Mouse (Mus musculus): ENCODE measurements around the gene Clec1b. TPM values are rescaled to one million over a fixed set of nuclear protein-coding genes. Genes with fewer than 3 reads are reported as not detected.
A peak's percentile ranks its signal among the peaks of the same experiment; 100 is the strongest.

The Clec1b gene
- 11.8 and 13.4 TPM in 2 replicates for polyA plus RNA-seq (2014; fragmentation: Nextera tagmentation; extraction: Ambion mirVana)

DNA sequence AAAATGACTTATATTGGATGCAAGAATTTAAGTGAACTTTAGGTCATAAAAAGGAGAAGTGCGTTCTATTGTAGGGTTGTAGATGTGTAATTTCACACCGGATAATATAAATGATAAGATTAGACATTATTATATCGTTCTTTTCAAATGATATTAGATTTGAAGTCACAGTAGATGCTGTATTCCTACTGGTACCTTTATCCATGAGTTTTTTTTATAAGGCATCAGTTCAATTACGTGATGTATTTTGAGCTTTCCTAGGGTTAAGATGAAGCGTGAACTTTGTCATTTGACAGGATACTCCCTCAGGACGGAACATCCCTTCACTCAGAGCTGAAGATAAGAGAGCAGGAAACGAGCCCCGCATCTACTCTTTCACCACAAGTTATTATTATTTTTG lies at the start of gene Clec1b:
Gene Clec1b (plus strand): TSS at position 301 of the 400 bp plus-strand sequence.
- Histone ChIP-seq H3K4me3 (ENCODE audit: low read depth, low read length) (no peak within 1 kb of the TSS), H3K4me2 (ENCODE audit: low read depth) (no peak within 1 kb of the TSS), H3K9me3 (ENCODE audit: control insufficient read depth, low read length) (no peaks in the 10 kb centered on the region), H3K9ac (ENCODE audit: low read length) (no peak within 1 kb of the TSS), H3K4me1 (ENCODE audit: control insufficient read depth, insufficient read depth, low read length) (no peaks in the 10 kb centered on the region), H3K27me3 (ENCODE audit: control insufficient read depth, insufficient read depth, low read length) (no peaks in the 10 kb centered on the region), H3K36me3 (ENCODE audit: control insufficient read depth, insufficient read depth, low read length) (no peaks in the 10 kb centered on the region), H3K27ac (ENCODE audit: low read depth, low read length) (no peak within 1 kb of the TSS)
- DNase-seq (ENCODE audit: low spot score) (no peak), ATAC-seq (ENCODE audit: insufficient read depth, low FRiP score, low TSS enrichment) (no peak)
- WGBS = 88% methylated on average over 8 of the region's 8 CpGs

DNA sequence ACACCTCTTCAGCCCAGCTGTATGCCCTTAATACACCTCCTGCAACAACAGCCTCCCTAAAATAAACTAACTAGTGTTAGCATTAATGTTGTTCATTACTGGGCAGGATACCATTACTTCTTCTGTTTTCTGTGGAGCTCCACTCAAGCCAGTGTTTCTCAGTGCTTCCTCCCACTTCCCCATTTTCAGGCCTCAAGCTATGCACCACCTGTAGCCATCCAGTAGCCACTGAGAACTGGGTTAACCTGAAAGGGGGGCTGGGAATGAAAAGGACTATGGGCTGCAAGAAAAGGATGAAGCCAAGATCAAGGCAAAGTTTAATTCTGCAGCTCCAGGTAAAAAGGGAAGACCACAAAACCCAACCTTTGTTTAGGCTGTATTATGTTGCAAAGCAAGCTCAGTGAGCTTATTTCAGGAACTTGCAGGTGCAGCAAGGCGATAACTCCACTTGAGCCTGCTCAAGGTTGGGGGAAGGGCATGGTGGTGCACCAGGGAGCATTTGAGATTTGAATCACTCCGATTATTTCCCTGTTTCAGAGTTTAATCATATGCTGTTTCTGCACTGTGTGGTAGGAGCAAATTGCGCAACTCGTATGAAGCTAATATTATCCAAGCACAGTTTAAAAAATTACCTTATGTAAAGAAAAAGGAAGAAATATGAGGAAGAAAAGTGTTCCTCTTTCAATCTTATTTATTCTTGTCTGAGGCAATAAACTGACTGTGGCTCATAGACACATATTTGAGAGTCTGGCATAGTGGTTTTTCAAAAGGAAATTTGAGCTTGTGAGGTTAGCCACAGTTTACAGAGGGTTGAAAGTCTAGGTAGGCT lies 47.4 kb upstream of the Clec1b start:
- no peak for DNase-seq (ENCODE audit: low spot score)
- WGBS = 68% methylated on average over 4 of the region's 4 CpGs
- ATAC-seq (ENCODE audit: insufficient read depth, low FRiP score, low TSS enrichment) = no peak
- Histone ChIP-seq H3K27ac (ENCODE audit: low read depth, low read length) (no peak overlapping the region), H3K9ac (ENCODE audit: low read length) (no peak overlapping the region), H3K27me3 (ENCODE audit: control insufficient read depth, insufficient read depth, low read length) (no peaks in the 10 kb centered on the region), H3K36me3 (ENCODE audit: control insufficient read depth, insufficient read depth, low read length) (no peaks in the 10 kb centered on the region), H3K9me3 (ENCODE audit: control insufficient read depth, low read length) (no peaks in the 10 kb centered on the region), H3K4me1 (ENCODE audit: control insufficient read depth, insufficient read depth, low read length) (no peaks in the 10 kb centered on the region), H3K4me3 (ENCODE audit: low read depth, low read length) (no peak overlapping the region), H3K4me2 (ENCODE audit: low read depth) (no peak overlapping the region)

DNA sequence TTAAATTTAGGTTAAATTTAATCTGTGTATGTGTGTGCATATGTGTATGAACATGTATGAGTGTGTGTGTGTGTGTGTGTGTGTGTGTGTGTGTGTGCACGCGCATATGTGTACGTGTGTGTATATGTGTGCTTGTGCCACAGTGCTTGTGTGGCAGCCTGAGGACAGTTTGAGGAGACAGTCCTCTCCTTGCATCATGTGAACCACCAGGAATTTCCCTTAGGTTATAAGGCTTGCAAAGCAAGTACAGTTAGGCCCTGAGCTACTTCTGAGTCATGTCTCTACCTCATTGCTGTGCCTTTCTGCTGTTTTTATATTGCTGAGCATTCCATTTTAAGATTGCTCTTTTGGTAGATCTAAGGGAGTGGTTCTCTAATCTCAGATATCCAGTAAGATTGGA lies 46.0 kb upstream of the Clec1b start:
- Histone ChIP-seq H3K9me3 (ENCODE audit: control insufficient read depth, low read length) (no peaks in the 10 kb centered on the region), H3K27me3 (ENCODE audit: control insufficient read depth, insufficient read depth, low read length) (no peaks in the 10 kb centered on the region), H3K36me3 (ENCODE audit: control insufficient read depth, insufficient read depth, low read length) (no peaks in the 10 kb centered on the region), H3K4me1 (ENCODE audit: control insufficient read depth, insufficient read depth, low read length) (no peaks in the 10 kb centered on the region), H3K4me3 (ENCODE audit: low read depth, low read length) (no peak overlapping the region), H3K4me2 (ENCODE audit: low read depth) (no peak overlapping the region), H3K9ac (ENCODE audit: low read length) (no peak overlapping the region), H3K27ac (ENCODE audit: low read depth, low read length) (no peak overlapping the region)
- DNase-seq (ENCODE audit: low spot score) (no peak), ATAC-seq (ENCODE audit: insufficient read depth, low FRiP score, low TSS enrichment) (no peak)
- WGBS = 91% methylated on average over 3 of the region's 3 CpGs

DNA sequence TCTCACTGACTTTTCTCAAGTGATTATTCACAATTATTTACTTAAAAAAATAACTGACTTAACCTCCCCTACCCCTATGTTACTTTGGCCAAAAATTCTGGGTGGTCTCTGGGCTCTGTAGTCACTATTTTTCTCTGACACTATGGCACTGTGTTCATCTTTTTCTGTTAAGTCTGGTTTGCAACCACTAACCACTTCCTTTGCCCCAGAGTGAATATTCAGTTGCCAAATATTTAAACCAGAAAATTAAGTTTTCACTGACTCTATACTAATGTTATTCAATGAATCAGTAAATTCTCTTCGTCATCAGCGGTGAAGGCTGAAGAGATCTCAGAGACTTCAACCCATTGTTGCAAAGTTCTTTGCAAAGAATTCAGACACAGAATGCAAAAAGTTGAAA lies 41.3 kb upstream of the Clec1b start:
- ATAC-seq (ENCODE audit: insufficient read depth, low FRiP score, low TSS enrichment) (no peak), DNase-seq (ENCODE audit: low spot score) (no peak)
- Histone ChIP-seq H3K9ac (ENCODE audit: low read length) (no peak overlapping the region), H3K4me3 (ENCODE audit: low read depth, low read length) (no peak overlapping the region), H3K4me1 (ENCODE audit: control insufficient read depth, insufficient read depth, low read length) (no peaks in the 10 kb centered on the region), H3K9me3 (ENCODE audit: control insufficient read depth, low read length) (no peaks in the 10 kb centered on the region), H3K36me3 (ENCODE audit: control insufficient read depth, insufficient read depth, low read length) (no peaks in the 10 kb centered on the region), H3K4me2 (ENCODE audit: low read depth) (no peak overlapping the region), H3K27me3 (ENCODE audit: control insufficient read depth, insufficient read depth, low read length) (no peaks in the 10 kb centered on the region), H3K27ac (ENCODE audit: low read depth, low read length) (no peak overlapping the region)
- 94% methylated on average over 2 of the region's 2 CpGs for WGBS

DNA sequence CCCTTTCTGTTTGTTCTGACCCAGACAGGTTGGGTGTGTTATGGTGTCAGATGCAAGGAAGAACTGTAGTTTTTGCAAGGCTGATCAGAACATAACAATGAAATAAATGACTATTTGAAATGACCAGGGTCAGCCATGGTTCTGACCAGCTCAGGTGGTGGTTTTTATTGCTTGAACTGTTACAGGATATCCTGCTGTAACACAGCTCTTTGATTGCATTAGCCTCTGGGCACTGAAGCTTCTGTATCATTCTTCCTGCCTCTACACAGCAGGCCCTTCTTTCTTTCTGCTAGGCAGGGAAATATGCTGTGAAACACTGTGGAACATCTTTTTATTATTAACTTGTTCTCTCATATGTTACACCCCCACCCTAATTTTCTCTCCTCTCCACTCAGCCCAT lies 40.7 kb upstream of the Clec1b start:
- ATAC-seq (ENCODE audit: insufficient read depth, low FRiP score, low TSS enrichment) (no peak), DNase-seq (ENCODE audit: low spot score) (no peak)
- H3K4me1 ChIP-seq (ENCODE audit: control insufficient read depth, insufficient read depth, low read length) = no peaks in the 10 kb centered on the region
- H3K36me3 ChIP-seq (ENCODE audit: control insufficient read depth, insufficient read depth, low read length) = no peaks in the 10 kb centered on the region
- no peak overlapping the region for H3K4me3 ChIP-seq (ENCODE audit: low read depth, low read length)
- H3K4me2 ChIP-seq (ENCODE audit: low read depth) = no peak overlapping the region
- H3K9ac ChIP-seq (ENCODE audit: low read length) = no peak overlapping the region
- no peak overlapping the region for H3K27ac ChIP-seq (ENCODE audit: low read depth, low read length)
- no peaks in the 10 kb centered on the region for H3K9me3 ChIP-seq (ENCODE audit: control insufficient read depth, low read length)
- no peaks in the 10 kb centered on the region for H3K27me3 ChIP-seq (ENCODE audit: control insufficient read depth, insufficient read depth, low read length)

DNA sequence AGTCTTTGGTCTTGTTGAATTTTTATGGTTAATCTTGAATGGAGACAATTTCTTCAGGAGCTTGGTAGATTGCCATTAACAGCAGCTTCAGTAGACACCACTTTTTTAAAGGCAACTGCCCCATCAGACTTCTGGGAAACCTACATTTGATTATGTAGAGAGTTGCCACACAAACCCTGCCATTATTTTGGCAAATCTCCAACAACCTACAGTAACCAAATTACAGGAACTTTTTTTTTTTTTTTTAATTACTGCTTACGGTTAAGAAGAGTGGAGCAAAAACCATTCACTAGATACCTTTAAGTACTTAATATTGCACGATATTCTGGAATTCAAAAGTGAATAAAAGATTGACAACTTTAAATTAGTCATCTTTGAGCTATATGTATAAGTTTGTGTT lies 37.6 kb upstream of the Clec1b start:
- Histone ChIP-seq H3K4me2 (ENCODE audit: low read depth) (no peak overlapping the region), H3K4me1 (ENCODE audit: control insufficient read depth, insufficient read depth, low read length) (no peaks in the 10 kb centered on the region), H3K36me3 (ENCODE audit: control insufficient read depth, insufficient read depth, low read length) (no peaks in the 10 kb centered on the region), H3K27me3 (ENCODE audit: control insufficient read depth, insufficient read depth, low read length) (no peaks in the 10 kb centered on the region), H3K4me3 (ENCODE audit: low read depth, low read length) (no peak overlapping the region), H3K9ac (ENCODE audit: low read length) (no peak overlapping the region), H3K27ac (ENCODE audit: low read depth, low read length) (no peak overlapping the region), H3K9me3 (ENCODE audit: control insufficient read depth, low read length) (no peaks in the 10 kb centered on the region)
- DNase-seq (ENCODE audit: low spot score) (no peak), ATAC-seq (ENCODE audit: insufficient read depth, low FRiP score, low TSS enrichment) (no peak)
- 96% methylated on average over 2 of the region's 2 CpGs for WGBS

DNA sequence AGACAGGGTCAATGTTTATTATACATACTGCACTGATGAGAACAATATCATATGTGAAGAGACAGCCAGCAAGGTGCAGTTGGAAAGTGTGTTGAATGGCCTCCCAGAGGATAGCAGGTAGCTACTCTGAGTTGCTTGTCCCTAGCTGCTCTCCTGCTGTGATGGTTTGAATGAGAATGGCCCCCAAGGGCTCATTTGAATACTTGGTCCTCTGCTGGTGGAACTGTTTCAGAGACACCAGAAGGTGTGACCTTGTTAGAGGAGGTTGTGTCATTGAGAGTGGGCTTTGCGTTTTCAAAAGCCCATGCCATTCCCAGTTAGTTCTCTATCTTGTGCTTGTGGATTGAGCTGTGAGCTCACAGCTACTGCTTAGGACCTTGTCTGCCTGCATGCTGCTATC lies 33.2 kb upstream of the Clec1b start:
- Histone ChIP-seq H3K36me3 (ENCODE audit: control insufficient read depth, insufficient read depth, low read length) (no peaks in the 10 kb centered on the region), H3K4me3 (ENCODE audit: low read depth, low read length) (no peak overlapping the region), H3K9me3 (ENCODE audit: control insufficient read depth, low read length) (no peaks in the 10 kb centered on the region), H3K4me1 (ENCODE audit: control insufficient read depth, insufficient read depth, low read length) (no peaks in the 10 kb centered on the region), H3K27ac (ENCODE audit: low read depth, low read length) (no peak overlapping the region), H3K4me2 (ENCODE audit: low read depth) (no peak overlapping the region), H3K9ac (ENCODE audit: low read length) (no peak overlapping the region), H3K27me3 (ENCODE audit: control insufficient read depth, insufficient read depth, low read length) (no peaks in the 10 kb centered on the region)
- 17% methylated on average over 1 of the region's 1 CpGs for WGBS
- DNase-seq (ENCODE audit: low spot score) = no peak
- no peak for ATAC-seq (ENCODE audit: insufficient read depth, low FRiP score, low TSS enrichment)

DNA sequence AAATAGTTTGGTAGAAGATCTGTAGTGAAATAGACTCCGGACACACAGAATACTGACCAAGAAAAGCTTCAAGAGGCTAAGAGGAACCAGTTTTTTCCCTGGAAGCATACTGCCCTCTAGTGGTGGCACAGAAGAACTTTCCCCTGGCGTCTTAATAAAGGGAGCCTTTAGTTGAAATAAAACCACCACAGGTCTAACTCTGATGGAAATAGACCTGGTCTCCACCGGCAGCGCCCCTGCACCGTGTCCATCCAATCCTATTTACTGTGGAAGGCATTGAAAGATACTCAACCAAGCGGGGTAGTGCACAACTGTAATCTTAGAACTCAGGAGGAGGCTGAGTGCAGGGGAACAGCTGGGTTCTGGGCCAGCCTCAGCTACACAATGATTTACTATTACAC lies 31.1 kb upstream of the Clec1b start:
- Histone ChIP-seq H3K36me3 (ENCODE audit: control insufficient read depth, insufficient read depth, low read length) (no peaks in the 10 kb centered on the region), H3K4me1 (ENCODE audit: control insufficient read depth, insufficient read depth, low read length) (no peaks in the 10 kb centered on the region), H3K9ac (ENCODE audit: low read length) (no peak overlapping the region), H3K9me3 (ENCODE audit: control insufficient read depth, low read length) (no peaks in the 10 kb centered on the region), H3K27ac (ENCODE audit: low read depth, low read length) (no peak overlapping the region), H3K4me2 (ENCODE audit: low read depth) (no peak overlapping the region), H3K4me3 (ENCODE audit: low read depth, low read length) (no peak overlapping the region), H3K27me3 (ENCODE audit: control insufficient read depth, insufficient read depth, low read length) (no peaks in the 10 kb centered on the region)
- ATAC-seq (ENCODE audit: insufficient read depth, low FRiP score, low TSS enrichment) (peak; percentile 56; the same call in 1 of the 2 replicates), DNase-seq (ENCODE audit: low spot score) (peak; percentile 40)
- 23% methylated on average over 6 of the region's 6 CpGs for WGBS

DNA sequence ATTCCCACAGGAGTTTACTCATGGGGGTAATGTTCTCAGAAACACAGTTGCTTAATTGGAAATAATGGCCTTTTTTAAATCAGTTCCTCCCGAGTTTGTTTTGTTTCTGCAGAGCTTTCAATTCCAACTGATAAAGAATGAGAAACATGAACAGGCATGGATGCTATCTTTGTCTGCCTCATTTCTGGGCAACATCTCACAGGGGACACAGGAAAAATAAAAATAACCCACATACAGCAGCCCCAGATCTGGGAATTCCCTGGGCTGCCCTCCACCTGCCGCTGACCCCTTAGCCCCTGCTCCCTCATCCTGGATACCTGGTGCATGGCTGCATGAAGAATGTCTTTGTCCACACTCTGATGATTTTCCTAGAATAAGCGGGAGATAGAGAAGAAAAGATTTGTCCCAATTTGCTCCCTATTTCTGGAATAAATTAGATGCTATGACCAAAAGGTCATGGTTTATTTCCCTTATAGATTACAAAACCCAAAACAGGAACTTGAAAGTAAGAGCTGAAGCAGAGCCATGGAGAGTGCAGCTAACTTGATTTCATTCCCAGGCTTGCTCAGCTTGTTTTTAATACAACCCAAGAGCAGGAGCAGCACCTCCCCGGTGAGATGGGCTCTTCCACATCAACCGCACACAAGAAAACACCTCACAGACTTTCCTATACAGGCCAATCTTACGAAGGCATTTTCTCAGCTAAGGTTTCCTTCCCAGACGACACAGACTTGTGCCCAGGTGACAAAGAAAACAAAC lies 27.5 kb upstream of the Clec1b start:
- H3K27me3 ChIP-seq (ENCODE audit: control insufficient read depth, insufficient read depth, low read length) = no peaks in the 10 kb centered on the region
- no peak overlapping the region for H3K9ac ChIP-seq (ENCODE audit: low read length)
- 77% methylated on average over 7 of the region's 7 CpGs for WGBS
- ATAC-seq (ENCODE audit: insufficient read depth, low FRiP score, low TSS enrichment) (no peak), DNase-seq (ENCODE audit: low spot score) (no peak)
- H3K9me3 ChIP-seq (ENCODE audit: control insufficient read depth, low read length) = no peaks in the 10 kb centered on the region
- H3K4me1 ChIP-seq (ENCODE audit: control insufficient read depth, insufficient read depth, low read length) = no peaks in the 10 kb centered on the region
- no peak overlapping the region for H3K4me3 ChIP-seq (ENCODE audit: low read depth, low read length)
- no peaks in the 10 kb centered on the region for H3K36me3 ChIP-seq (ENCODE audit: control insufficient read depth, insufficient read depth, low read length)
- no peak overlapping the region for H3K4me2 ChIP-seq (ENCODE audit: low read depth)
- H3K27ac ChIP-seq (ENCODE audit: low read depth, low read length) = no peak overlapping the region

All from neural tube, embryonic 11.5 days (tissue).